Mouse (Mus musculus) liver, adult 2 months (tissue): ENCODE measurements around the gene Pam16. TPM values are rescaled to one million over a fixed set of nuclear protein-coding genes. Genes with fewer than 3 reads are reported as not detected.

Experiments used
- DNase-seq: peaks from one replicate; pipeline ENCODE4 v3.0.0-alpha.2; 2011; ENCODE audit warnings: low read depth, low spot score; ENCODE audit errors: extremely low read depth
- H3K27ac ChIP-seq: fragments of 200-500 bp; replicated peaks from 2 replicates; pipeline ENCODE4 v1.5.1; 2012; ENCODE audit warnings: low read depth, mild to moderate bottlenecking, control low read depth, inconsistent platforms, low read length; ENCODE audit not compliant: insufficient read depth
- H3K27me3 ChIP-seq: fragments of 200-500 bp; 2 replicates; pipeline ENCODE4 v1.6.1; 2012; ENCODE audit warnings: mild to moderate bottlenecking, moderate library complexity, low read length, inconsistent platforms; ENCODE audit not compliant: control insufficient read depth, insufficient read depth
- H3K36me3 ChIP-seq: fragments of 200-500 bp; 2 replicates; pipeline ENCODE4 v1.6.1; 2012; ENCODE audit warnings: low read length, inconsistent platforms; ENCODE audit not compliant: control insufficient read depth, insufficient read depth
- H3K4me1 ChIP-seq: fragments of 200-500 bp; 2 replicates; pipeline ENCODE4 v1.6.1; 2011; ENCODE audit warnings: low read length; ENCODE audit not compliant: control insufficient read depth, insufficient read depth
- H3K4me3 ChIP-seq: fragments of 200-500 bp; 2 replicates; pipeline ENCODE4 v1.5.1; 2011; ENCODE audit warnings: low read depth, mild to moderate bottlenecking, control low read depth, low read length, moderate library complexity; ENCODE audit not compliant: insufficient read depth
- H3K79me2 ChIP-seq: fragments of 200-500 bp; 2 replicates; pipeline ENCODE4 v1.6.1; 2012; ENCODE audit warnings: inconsistent platforms, mild to moderate bottlenecking, low read length, moderate library complexity; ENCODE audit not compliant: control insufficient read depth, insufficient read depth
- H3K9ac ChIP-seq: fragments of 200-500 bp; 2 replicates; pipeline ENCODE4 v1.6.1; 2012; ENCODE audit warnings: low read depth, mild to moderate bottlenecking, control low read depth, inconsistent platforms, low read length
- CTCF ChIP-seq: fragments of 200-500 bp; IDR thresholded peaks from 2 replicates; pipeline ENCODE4 v1.5.1; 2011; ENCODE audit warnings: low read depth, low read length, control low read depth
- POLR2A ChIP-seq: fragments of 200-500 bp; IDR thresholded peaks from 2 replicates; pipeline ENCODE4 v1.6.1; 2011; ENCODE audit warnings: low read length, control low read depth; ENCODE audit not compliant: insufficient read depth; ENCODE audit errors: extremely low read depth
- WGBS: fragments of 180-500 bp; shearing (Covaris S2); methylation state at CpG from one replicate; pipeline ENCODE4 v1.1.7; 2018; 5-methylcytosine and 5-hydroxymethylcytosine counted together
- polyA plus RNA-seq: library from polyadenylated mRNA; depleted of rRNA; stranded (reverse); fragments of >200 nt; gene quantifications from 2 replicates; pipeline ENCODE4 v1.2.3, GENCODE M21; 2012
- total RNA-seq: library from RNA; depleted of rRNA; stranded (reverse); fragments of >200 nt; gene quantifications from 2 replicates; pipeline ENCODE4 v1.2.3, GENCODE M21; 2014

The Pam16 gene
- total and polyA plus RNA-seq, 2 experiments = 10.8 to 41.7 TPM

DNA sequence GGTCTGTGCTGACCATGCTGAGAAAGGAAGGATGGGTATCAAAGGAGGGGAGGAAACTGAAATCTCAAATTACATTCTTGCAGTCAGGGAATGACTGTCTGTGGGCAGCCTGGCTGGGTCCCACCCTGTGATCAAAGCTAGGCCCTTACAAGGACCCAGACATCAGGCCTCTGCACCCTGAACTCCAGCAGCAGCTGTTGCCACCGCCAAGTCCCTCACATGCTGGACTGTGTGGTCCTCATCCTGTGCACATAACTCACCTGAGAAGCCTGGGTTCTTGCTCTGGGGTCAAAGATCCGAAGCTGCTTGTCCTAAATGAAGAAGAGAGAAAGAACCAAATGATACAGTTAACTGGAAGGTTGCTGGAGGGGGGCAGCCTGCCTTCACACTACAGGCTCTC is 36.8 kb upstream of the Pam16 start:
- DNase-seq = no peak
- no peaks in the 10 kb centered on the region for H3K79me2 ChIP-seq
- WGBS = 92% methylated on average over 2 of the region's 2 CpGs
- no peaks in the 10 kb centered on the region for H3K27me3 ChIP-seq
- no peak overlapping the region for H3K4me3 ChIP-seq
- H3K9ac ChIP-seq = no peak overlapping the region
- H3K4me1 ChIP-seq = no peaks in the 10 kb centered on the region
- no peak overlapping the region for H3K27ac ChIP-seq
- H3K36me3 ChIP-seq = peaks cover 5% of the 10 kb centered on the region; the same call in 1 of the 2 replicates
- TF ChIP-seq POLR2A (no peak), CTCF (no peak)

GRCm38 (mm10) chr16:4659326-4659725 is 34.5 kb upstream of the Pam16 start:
- H3K79me2 ChIP-seq = no peaks in the 10 kb centered on the region
- peaks cover 3% of the 10 kb centered on the region for H3K4me1 ChIP-seq
- DNase-seq = no peak
- no peak overlapping the region for H3K9ac ChIP-seq
- 81% methylated on average over 2 of the region's 2 CpGs for WGBS
- H3K4me3 ChIP-seq = no peak overlapping the region
- H3K27ac ChIP-seq = no peak overlapping the region
- TF ChIP-seq CTCF (no peak), POLR2A (no peak)
- peaks cover 5% of the 10 kb centered on the region; the same call in 1 of the 2 replicates for H3K36me3 ChIP-seq
- H3K27me3 ChIP-seq = no peaks in the 10 kb centered on the region

GRCm38 (mm10) chr16:4658781-4659245 is 34.0 kb upstream of the Pam16 start:
- no peaks in the 10 kb centered on the region for H3K27me3 ChIP-seq
- peaks cover 3% of the 10 kb centered on the region for H3K4me1 ChIP-seq
- no peak overlapping the region for H3K27ac ChIP-seq
- no peak overlapping the region for H3K4me3 ChIP-seq
- H3K79me2 ChIP-seq = no peaks in the 10 kb centered on the region
- DNase-seq = no peak
- WGBS = 76% methylated on average over 11 of the region's 11 CpGs
- H3K36me3 ChIP-seq = peaks cover 5% of the 10 kb centered on the region; the same call in 1 of the 2 replicates
- TF ChIP-seq CTCF = no peak
- no peak for TF ChIP-seq POLR2A
- no peak overlapping the region for H3K9ac ChIP-seq

DNA sequence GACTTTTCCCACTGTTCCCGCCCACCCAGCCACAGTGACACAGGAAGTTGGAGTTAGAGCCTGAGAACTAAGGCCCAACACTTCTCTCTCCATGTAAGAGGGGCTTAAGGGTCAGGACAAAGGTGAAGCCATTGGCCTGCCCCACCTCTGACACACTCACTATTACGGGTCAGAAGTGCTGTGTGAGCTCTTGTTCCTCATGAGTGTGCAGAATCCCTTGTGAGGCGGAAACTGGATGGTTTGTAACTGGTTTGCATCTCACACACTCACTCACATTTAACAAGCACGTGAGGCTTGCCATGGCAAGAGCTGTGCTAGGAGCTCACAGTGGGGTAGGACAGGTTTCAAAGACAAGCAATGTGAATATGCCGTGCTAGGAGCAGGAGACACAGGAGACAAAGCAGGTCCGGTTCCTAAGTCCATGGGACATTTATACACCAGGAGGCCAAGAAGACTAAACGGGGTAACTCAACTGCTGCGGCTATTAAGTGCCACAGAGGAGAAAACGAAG is 31.8 kb upstream of the Pam16 start:
- WGBS = 84% methylated on average over 9 of the region's 9 CpGs
- H3K27ac ChIP-seq = no peak overlapping the region

DNA sequence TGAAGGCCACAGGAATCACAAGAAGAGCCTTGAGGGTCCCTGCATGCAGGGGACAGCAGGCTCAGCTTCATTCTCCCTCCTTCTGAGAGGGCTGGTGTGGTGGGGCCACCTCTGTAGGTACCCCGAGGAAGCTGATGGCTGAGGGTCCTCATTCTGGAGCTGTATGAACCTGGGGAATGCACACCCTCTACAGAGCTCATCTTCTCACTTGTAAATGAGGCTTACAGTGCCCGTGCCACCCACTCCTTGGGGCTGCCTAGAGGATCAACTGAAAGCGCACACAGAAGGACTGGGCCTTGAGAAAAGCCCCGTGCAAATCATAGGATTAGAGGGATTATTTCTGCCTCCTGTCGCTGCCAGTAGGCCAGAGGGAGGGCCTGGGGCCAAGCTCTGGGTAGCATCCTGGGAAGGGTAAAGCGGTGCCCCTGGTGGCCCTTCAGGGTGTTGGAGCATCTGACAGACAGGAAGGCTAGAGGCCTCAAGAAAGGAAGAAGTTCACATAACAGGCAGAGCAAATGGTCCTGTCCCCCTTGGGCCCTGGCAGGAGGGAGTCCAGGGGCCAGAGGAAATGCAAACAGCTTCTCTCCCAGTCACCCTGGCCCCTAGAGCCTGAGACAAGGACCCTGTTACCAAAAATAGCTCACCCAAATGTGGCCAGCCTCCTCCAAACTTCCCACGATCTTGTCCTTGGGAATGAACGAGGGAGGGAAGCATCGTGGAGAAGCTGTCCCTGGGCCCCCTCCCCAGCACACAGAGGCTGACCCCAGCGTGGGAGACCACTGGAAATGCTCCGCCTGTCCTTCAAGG is 31.2 kb upstream of the Pam16 start:
- no peak overlapping the region for H3K9ac ChIP-seq
- no peaks in the 10 kb centered on the region for H3K27me3 ChIP-seq
- H3K36me3 ChIP-seq = no peaks in the 10 kb centered on the region; the same call in 1 of the 2 replicates
- H3K27ac ChIP-seq = no peak overlapping the region
- no peaks in the 10 kb centered on the region for H3K79me2 ChIP-seq
- TF ChIP-seq CTCF = no peak
- TF ChIP-seq POLR2A = no peak
- H3K4me3 ChIP-seq = no peak overlapping the region
- DNase-seq = no peak
- peaks cover 19% of the 10 kb centered on the region for H3K4me1 ChIP-seq
- WGBS = 64% methylated on average over 11 of the region's 11 CpGs

More for the DNA sequence above, 31.8 kb upstream of the Pam16 start:
- Histone ChIP-seq H3K4me3 (no peak overlapping the region), H3K9ac (no peak overlapping the region), H3K27me3 (no peaks in the 10 kb centered on the region), H3K4me1 (peaks cover 18% of the 10 kb centered on the region), H3K79me2 (no peaks in the 10 kb centered on the region), H3K36me3 (peaks cover 3% of the 10 kb centered on the region; the same call in 1 of the 2 replicates)
- no peak for DNase-seq
- TF ChIP-seq CTCF (no peak), POLR2A (no peak)
